Mouse (Mus musculus) midbrain, postnatal 0 days (tissue): ENCODE data around the gene Abhd4. TPM values are rescaled to one million over a fixed set of nuclear protein-coding genes. Genes with fewer than 3 reads are reported as not detected.

Experiments used
- ATAC-seq: fragments of 200-750 bp; cut with Nextera tagmentation; 2 replicates; pipeline ENCODE4 v1.8.0; 2017; ENCODE audit warnings: moderate number of reproducible peaks, mild to moderate bottlenecking, moderate TSS enrichment, moderate library complexity; ENCODE audit not compliant: low FRiP score
- DNase-seq: peaks from one replicate; pipeline ENCODE4 v3.0.0-alpha.2; 2015; ENCODE audit warnings: low spot score
- H3K27ac ChIP-seq: fragments of 300-500 bp; sonication (generic); 2 replicates; pipeline ENCODE4 v1.5.1; 2014; ENCODE audit warnings: low read depth, mild to moderate bottlenecking, low read length, mixed read lengths
- H3K27me3 ChIP-seq: fragments of 300-500 bp; sonication (generic); 2 replicates; pipeline ENCODE4 v1.6.1; 2014; ENCODE audit warnings: low read length, control low read depth, mixed read lengths; ENCODE audit not compliant: insufficient read depth
- H3K36me3 ChIP-seq: fragments of 300-500 bp; sonication (generic); 2 replicates; pipeline ENCODE4 v1.6.1; 2014; ENCODE audit warnings: low read length, control low read depth, mixed read lengths; ENCODE audit not compliant: insufficient read depth
- H3K4me1 ChIP-seq: fragments of 300-500 bp; sonication (generic); 2 replicates; pipeline ENCODE4 v1.6.1; 2014; ENCODE audit warnings: mild to moderate bottlenecking, control low read depth, antibody characterized with exemption, low read length, mixed read lengths; ENCODE audit not compliant: insufficient read depth
- H3K4me2 ChIP-seq: fragments of 300-500 bp; sonication (generic); 2 replicates; pipeline ENCODE4 v1.6.1; 2014; ENCODE audit warnings: low read depth, mild to moderate bottlenecking, low read length, mixed read lengths; ENCODE audit not compliant: poor library complexity, severe bottlenecking
- H3K4me3 ChIP-seq: fragments of 300-500 bp; sonication (generic); 2 replicates; pipeline ENCODE4 v1.5.1; 2014; ENCODE audit warnings: low read depth, mild to moderate bottlenecking, low read length, moderate library complexity
- H3K9ac ChIP-seq: fragments of 300-500 bp; sonication (generic); replicated peaks from 2 replicates; pipeline ENCODE4 v1.6.1; 2014; ENCODE audit warnings: mild to moderate bottlenecking, low read length, moderate library complexity, mixed read lengths; ENCODE audit not compliant: poor library complexity, severe bottlenecking
- H3K9me3 ChIP-seq: fragments of 300-500 bp; sonication (generic); 2 replicates; pipeline ENCODE4 v1.6.1; 2016; ENCODE audit warnings: low read length, control low read depth
- CTCF ChIP-seq: IDR thresholded peaks from 2 replicates; pipeline ENCODE4 v1.5.1; 2016; ENCODE audit warnings: antibody characterized with exemption, mild to moderate bottlenecking
- WGBS: fragments of 180-500 bp; shearing (Covaris S2); extraction: QIAGEN DNeasy Blood & Tissue Kit; methylation state at CpG from one replicate; pipeline ENCODE4 v1.1.7; 2014; 5-methylcytosine and 5-hydroxymethylcytosine counted together
- polyA plus RNA-seq: library from polyadenylated mRNA; unstranded; fragments of >200 nt; fragmentation: Nextera tagmentation; extraction: Ambion mirVana; gene quantifications from 2 replicates; pipeline ENCODE4 v1.2.1, GENCODE M21; 2015
- total RNA-seq: library from RNA; depleted of rRNA; stranded (reverse); fragments of >200 nt; gene quantifications from 2 replicates; pipeline ENCODE4 v1.2.3, GENCODE M21; 2014

The Abhd4 gene
- total and polyA plus RNA-seq, 2 experiments from 2014 or later, result 56.4 to 87.8 TPM

GRCm38 (mm10) chr14:54250122-54250521 lies 3.9 kb upstream of the Abhd4 start:
- H3K9me3 ChIP-seq, result no peaks in the 10 kb centered on the region
- H3K36me3 ChIP-seq, result peaks cover 12% of the 10 kb centered on the region
- no peak overlapping the region; the same call in 1 of the 2 replicates for H3K9ac ChIP-seq
- 89% methylated on average over 4 of the region's 4 CpGs for WGBS
- H3K27me3 ChIP-seq, result no peaks in the 10 kb centered on the region
- peaks cover 3% of the 10 kb centered on the region; the same call in 1 of the 2 replicates for H3K4me1 ChIP-seq
- DNase-seq (no peak), ATAC-seq (no peak)
- no peak overlapping the region for H3K4me3 ChIP-seq
- no peak overlapping the region for H3K27ac ChIP-seq
- no peak for TF ChIP-seq CTCF
- no peak overlapping the region for H3K4me2 ChIP-seq

GRCm38 (mm10) chr14:54254670-54255202 lies 748 bp downstream of the Abhd4 start:
- Histone ChIP-seq H3K4me2 (peak overlapping the region; percentile 78), H3K27me3 (no peaks in the 10 kb centered on the region), H3K36me3 (no peaks in the 10 kb centered on the region), H3K4me1 (peaks cover 3% of the 10 kb centered on the region; the same call in 1 of the 2 replicates), H3K27ac (no peak overlapping the region; the same call in 1 of the 2 replicates), H3K9me3 (no peaks in the 10 kb centered on the region), H3K9ac (peak overlapping the region; percentile 75), H3K4me3 (peak overlapping the region; percentile 68)
- DNase-seq, result no peak
- TF ChIP-seq CTCF, result no peak
- ATAC-seq, result no peak
- WGBS, result 67% methylated on average over 12 of the region's 12 CpGs

GRCm38 (mm10) chr14:54258131-54258670 lies 4.2 kb downstream of the Abhd4 start:
- DNase-seq, result no peak
- no peak overlapping the region for H3K27ac ChIP-seq
- no peak overlapping the region for H3K9ac ChIP-seq
- no peak overlapping the region for H3K4me3 ChIP-seq
- H3K27me3 ChIP-seq, result no peaks in the 10 kb centered on the region
- peaks cover 4% of the 10 kb centered on the region; the same call in 1 of the 2 replicates for H3K4me1 ChIP-seq
- no peak for ATAC-seq
- no peak for TF ChIP-seq CTCF
- WGBS, result 73% methylated on average over 7 of the region's 7 CpGs
- H3K4me2 ChIP-seq, result no peak overlapping the region
- H3K9me3 ChIP-seq, result no peaks in the 10 kb centered on the region
- no peaks in the 10 kb centered on the region for H3K36me3 ChIP-seq

- Histone ChIP-seq H3K4me2 (peak overlapping the region; percentile 70), H3K9ac (peak overlapping the region; percentile 59), H3K27ac (no peak overlapping the region), H3K36me3 (no peaks in the 10 kb centered on the region), H3K4me3 (peak overlapping the region; percentile 57), H3K4me1 (peaks cover 4% of the 10 kb centered on the region; the same call in 1 of the 2 replicates), H3K9me3 (no peaks in the 10 kb centered on the region), H3K27me3 (no peaks in the 10 kb centered on the region)
- no peak for TF ChIP-seq CTCF
- under 1% methylated on average over 35 of the region's 35 CpGs for WGBS
- DNase-seq, result peak; percentile 86
- peak; percentile 89 for ATAC-seq
Measured at GRCm38 (mm10) chr14:54259003-54259721, 5.2 kb downstream of the Abhd4 start.

- H3K27ac ChIP-seq, result no peak overlapping the region
- no peak for TF ChIP-seq CTCF
- WGBS, result 27% methylated on average over 8 of the region's 8 CpGs
Measured at GRCm38 (mm10) chr14:54259722-54260085, 5.7 kb downstream of the Abhd4 start.

GRCm38 (mm10) chr14:54260196-54260595 lies 6.2 kb downstream of the Abhd4 start:
- Histone ChIP-seq H3K4me3 (no peak overlapping the region), H3K4me2 (peak overlapping the region; percentile 70; the same call in 1 of the 2 replicates), H3K36me3 (no peaks in the 10 kb centered on the region), H3K27ac (no peak overlapping the region), H3K27me3 (no peaks in the 10 kb centered on the region), H3K9ac (no peak overlapping the region), H3K4me1 (peaks cover 4% of the 10 kb centered on the region; the same call in 1 of the 2 replicates), H3K9me3 (no peaks in the 10 kb centered on the region)
- DNase-seq (no peak), ATAC-seq (no peak)
- TF ChIP-seq CTCF, result no peak
- 63% methylated on average over 2 of the region's 2 CpGs for WGBS

More at GRCm38 (mm10) chr14:54259722-54260085, 5.7 kb downstream of the Abhd4 start:
- H3K4me3 ChIP-seq, result peak overlapping the region; percentile 57
- peak overlapping the region; percentile 70 for H3K4me2 ChIP-seq
- H3K9me3 ChIP-seq, result no peaks in the 10 kb centered on the region
- no peaks in the 10 kb centered on the region for H3K27me3 ChIP-seq
- H3K9ac ChIP-seq, result peak overlapping the region; percentile 59
- ATAC-seq, result no peak
- no peak for DNase-seq
- H3K4me1 ChIP-seq, result peaks cover 4% of the 10 kb centered on the region; the same call in 1 of the 2 replicates
- H3K36me3 ChIP-seq, result no peaks in the 10 kb centered on the region
